Mouse (Mus musculus) limb, embryonic 12.5 days (tissue): Measurements from ENCODE around the gene Ahcy. TPM values are rescaled to one million over a fixed set of nuclear protein-coding genes. Genes with fewer than 3 reads are reported as not detected.

Experiments
- ATAC-seq: fragments of 200-750 bp; cut with Nextera tagmentation; 2 replicates; pipeline ENCODE4 v1.8.0; 2017; ENCODE audit warnings: low read depth, moderate TSS enrichment; ENCODE audit not compliant: insufficient number of reproducible peaks, insufficient read depth, low FRiP score, low TSS enrichment
- H3K27ac ChIP-seq: fragments of 300-500 bp; sonication (generic); 2 replicates; pipeline ENCODE4 v1.5.1; 2016; ENCODE audit warnings: mild to moderate bottlenecking, moderate library complexity
- H3K27me3 ChIP-seq: fragments of 300-500 bp; sonication (generic); 2 replicates; pipeline ENCODE4 v1.6.1; 2016; ENCODE audit warnings: mild to moderate bottlenecking, moderate library complexity
- H3K36me3 ChIP-seq: fragments of 300-500 bp; sonication (generic); 2 replicates; pipeline ENCODE4 v1.6.1; 2016; ENCODE audit warnings: mild to moderate bottlenecking, moderate library complexity
- H3K4me1 ChIP-seq: fragments of 300-500 bp; sonication (generic); replicated peaks from 2 replicates; pipeline ENCODE4 v1.6.1; 2016
- H3K4me2 ChIP-seq: fragments of 300-500 bp; sonication (generic); 2 replicates; pipeline ENCODE4 v1.6.1; 2016; ENCODE audit warnings: mild to moderate bottlenecking, moderate library complexity
- H3K4me3 ChIP-seq: fragments of 300-500 bp; sonication (generic); replicated peaks from 2 replicates; pipeline ENCODE4 v1.5.1; 2016; ENCODE audit warnings: mild to moderate bottlenecking
- H3K9ac ChIP-seq: fragments of 300-500 bp; sonication (generic); replicated peaks from 2 replicates; pipeline ENCODE4 v1.6.1; 2016; ENCODE audit warnings: mild to moderate bottlenecking, moderate library complexity
- H3K9me3 ChIP-seq: fragments of 300-500 bp; sonication (generic); 2 replicates; pipeline ENCODE4 v1.6.1; 2016; ENCODE audit warnings: mild to moderate bottlenecking, moderate library complexity
- WGBS: fragments of 180-500 bp; shearing (Covaris S2); methylation state at CpG from one replicate; pipeline ENCODE4 v1.1.7; 2016; 5-methylcytosine and 5-hydroxymethylcytosine counted together
- polyA plus RNA-seq: library from polyadenylated mRNA; unstranded; fragments of >200 nt; fragmentation: Nextera tagmentation; extraction: Ambion mirVana; gene quantifications from 2 replicates; pipeline ENCODE4 v1.2.1, GENCODE M21; 2016

Ahcy gene
- polyA plus RNA-seq, 1 experiment from 2014 or later, result 86.0 TPM

- Histone ChIP-seq H3K4me2 (no peak overlapping the region), H3K27ac (no peak overlapping the region), H3K27me3 (no peaks in the 10 kb centered on the region), H3K36me3 (no peaks in the 10 kb centered on the region), H3K9me3 (no peaks in the 10 kb centered on the region), H3K4me3 (no peak overlapping the region), H3K9ac (no peak overlapping the region), H3K4me1 (no peaks in the 10 kb centered on the region)
- WGBS, result 69% methylated on average over 13 of the region's 13 CpGs
- no peak for ATAC-seq
These were observed 16.8 kb upstream of the Ahcy start for GRCm38 (mm10) chr2:155090909-155091742.

DNA sequence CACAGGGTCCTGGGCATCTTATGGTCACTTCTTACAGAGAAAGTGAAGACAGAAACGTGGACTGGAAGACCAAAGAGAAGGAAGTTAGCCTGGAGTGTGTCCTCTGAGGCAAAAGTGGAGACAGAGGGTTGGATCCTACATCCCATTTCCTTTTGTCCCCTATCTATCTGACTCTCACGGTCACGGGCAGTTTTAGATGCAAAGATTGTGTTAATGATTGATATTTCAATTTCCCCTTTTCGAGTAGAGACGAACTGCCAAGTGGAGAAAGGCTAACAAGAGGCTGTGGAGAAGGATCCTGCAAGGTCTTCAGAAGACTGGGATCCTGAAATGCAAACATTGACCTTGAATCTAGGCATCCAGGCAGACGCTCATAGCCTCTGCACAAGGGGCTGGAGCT, 14.0 kb upstream of the Ahcy start:
- no peak overlapping the region for H3K4me3 ChIP-seq
- H3K36me3 ChIP-seq, result no peaks in the 10 kb centered on the region
- ATAC-seq, result no peak
- no peak overlapping the region for H3K4me2 ChIP-seq
- H3K9ac ChIP-seq, result no peak overlapping the region
- no peaks in the 10 kb centered on the region for H3K4me1 ChIP-seq
- 80% methylated on average over 6 of the region's 6 CpGs for WGBS
- no peak overlapping the region for H3K27ac ChIP-seq
- H3K9me3 ChIP-seq, result no peaks in the 10 kb centered on the region
- H3K27me3 ChIP-seq, result no peaks in the 10 kb centered on the region

DNA sequence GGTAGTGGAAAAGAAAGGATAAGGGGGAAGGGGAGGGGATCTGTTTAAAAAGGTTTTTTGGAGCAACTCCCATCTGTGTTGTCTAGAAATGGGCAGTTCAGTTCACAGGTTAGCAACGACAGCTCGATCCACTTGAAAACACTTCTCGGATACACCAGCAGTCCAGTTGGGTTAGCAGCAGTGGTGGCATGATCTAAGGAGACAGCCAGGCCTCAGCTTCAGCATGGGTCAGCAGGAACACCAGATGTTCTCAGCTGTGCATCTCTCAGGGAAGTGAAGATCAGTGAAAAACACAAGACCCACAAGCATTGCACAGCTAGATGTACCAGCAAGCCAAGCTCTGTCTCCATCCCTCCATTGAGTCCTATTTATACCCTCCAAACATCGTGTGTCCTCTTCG, 12.0 kb upstream of the Ahcy start:
- ATAC-seq, result no peak
- H3K9me3 ChIP-seq, result no peaks in the 10 kb centered on the region
- no peak overlapping the region for H3K4me3 ChIP-seq
- H3K4me2 ChIP-seq, result no peak overlapping the region
- H3K27me3 ChIP-seq, result no peaks in the 10 kb centered on the region
- H3K27ac ChIP-seq, result no peak overlapping the region
- H3K9ac ChIP-seq, result no peak overlapping the region
- H3K36me3 ChIP-seq, result no peaks in the 10 kb centered on the region
- WGBS, result 86% methylated on average over 5 of the region's 5 CpGs
- H3K4me1 ChIP-seq, result no peaks in the 10 kb centered on the region

- no peak overlapping the region for H3K4me2 ChIP-seq
- no peaks in the 10 kb centered on the region for H3K27me3 ChIP-seq
- no peaks in the 10 kb centered on the region for H3K4me1 ChIP-seq
- H3K36me3 ChIP-seq, result no peaks in the 10 kb centered on the region
- no peak overlapping the region for H3K27ac ChIP-seq
- WGBS, result 88% methylated on average over 5 of the region's 5 CpGs
- no peaks in the 10 kb centered on the region for H3K9me3 ChIP-seq
- no peak overlapping the region for H3K4me3 ChIP-seq
- no peak for ATAC-seq
- H3K9ac ChIP-seq, result no peak overlapping the region
These were observed 10.2 kb upstream of the Ahcy start for GRCm38 (mm10) chr2:155084546-155084945.

DNA sequence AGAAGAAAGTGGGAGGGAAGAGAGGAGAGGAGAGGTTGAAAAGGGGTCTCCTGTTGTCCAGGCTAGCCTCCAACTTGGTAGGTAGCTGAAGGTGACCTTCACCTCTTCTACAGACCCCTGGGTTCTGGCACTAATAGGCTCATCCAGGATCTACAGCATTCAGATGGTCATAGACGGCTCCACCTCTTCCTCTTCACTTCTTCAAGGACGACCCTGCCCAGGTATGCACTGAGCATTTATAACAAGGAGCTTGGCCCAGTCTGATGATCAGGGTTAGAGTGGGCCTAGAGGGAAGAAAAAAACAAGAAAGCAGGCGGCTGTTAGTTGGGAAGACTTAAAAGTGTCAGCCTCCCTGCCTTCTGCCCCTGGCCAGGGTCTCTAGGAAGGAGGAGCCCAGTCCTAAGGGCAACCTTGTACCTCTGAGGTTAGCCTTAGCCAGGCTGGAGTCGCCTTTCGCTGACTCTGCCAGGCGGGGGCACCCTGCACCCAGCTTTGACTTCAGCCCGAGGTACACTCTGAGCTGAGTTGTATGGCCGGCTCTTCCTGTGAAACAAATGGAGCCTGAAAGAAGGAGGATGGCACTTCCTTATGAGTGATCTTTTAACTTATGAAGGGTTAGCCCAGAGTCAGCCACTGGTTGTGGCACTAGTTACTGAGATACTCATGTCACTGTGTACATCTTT, 8.0 kb upstream of the Ahcy start:
- Histone ChIP-seq H3K9ac (no peak overlapping the region), H3K4me3 (no peak overlapping the region), H3K36me3 (no peaks in the 10 kb centered on the region), H3K4me1 (no peaks in the 10 kb centered on the region), H3K27me3 (no peaks in the 10 kb centered on the region), H3K9me3 (no peaks in the 10 kb centered on the region), H3K4me2 (no peak overlapping the region), H3K27ac (no peak overlapping the region)
- ATAC-seq, result peak; percentile 31; the same call in 1 of the 2 replicates
- 19% methylated on average over 8 of the region's 8 CpGs for WGBS

DNA sequence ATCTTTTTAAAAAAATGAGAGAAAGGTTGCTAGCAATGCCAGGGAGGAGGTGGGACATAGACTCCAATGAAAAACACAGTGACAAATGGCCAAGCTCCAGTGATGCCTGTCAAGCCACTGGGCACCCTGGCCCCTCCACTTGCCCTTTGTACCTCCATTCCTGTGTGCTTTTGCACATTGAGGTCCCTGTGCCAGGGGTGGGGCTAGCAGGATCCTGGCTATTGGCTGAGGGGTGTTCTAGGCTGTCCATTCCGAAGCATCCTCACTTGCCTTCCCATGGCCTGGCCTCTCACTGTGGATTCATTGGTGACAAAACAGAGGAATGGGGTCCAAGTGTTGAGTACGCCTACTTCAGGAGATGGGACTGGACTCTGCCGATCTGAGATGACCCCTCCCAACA, 6.8 kb upstream of the Ahcy start:
- H3K9me3 ChIP-seq, result no peaks in the 10 kb centered on the region
- no peak overlapping the region for H3K4me3 ChIP-seq
- H3K4me2 ChIP-seq, result no peak overlapping the region
- H3K27ac ChIP-seq, result no peak overlapping the region
- no peaks in the 10 kb centered on the region for H3K4me1 ChIP-seq
- no peak for ATAC-seq
- no peak overlapping the region for H3K9ac ChIP-seq
- no peaks in the 10 kb centered on the region for H3K27me3 ChIP-seq
- no peaks in the 10 kb centered on the region for H3K36me3 ChIP-seq
- 92% methylated on average over 3 of the region's 3 CpGs for WGBS

DNA sequence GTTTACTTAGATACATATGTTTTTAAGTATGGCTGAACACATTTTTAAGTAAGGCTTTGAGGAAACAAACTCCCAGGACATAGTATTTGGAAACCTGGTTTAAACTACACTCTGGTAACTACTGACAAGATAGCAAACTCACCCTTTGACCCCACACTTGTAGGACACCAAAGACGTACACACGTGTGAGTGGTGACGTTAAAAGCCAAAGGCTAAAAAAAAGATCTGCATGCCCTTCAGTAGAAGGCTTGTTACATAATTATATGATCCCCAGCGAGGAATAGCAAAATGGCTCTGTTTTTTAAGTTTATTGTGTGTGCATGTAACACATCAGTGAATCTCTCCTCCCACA, 5.9 kb upstream of the Ahcy start:
- 65% methylated on average over 4 of the region's 4 CpGs for WGBS
- Histone ChIP-seq H3K4me3 (no peak overlapping the region), H3K27ac (no peak overlapping the region), H3K9ac (no peak overlapping the region), H3K4me2 (no peak overlapping the region), H3K36me3 (no peaks in the 10 kb centered on the region), H3K27me3 (no peaks in the 10 kb centered on the region), H3K4me1 (peaks cover 2% of the 10 kb centered on the region), H3K9me3 (no peaks in the 10 kb centered on the region)
- no peak for ATAC-seq

DNA sequence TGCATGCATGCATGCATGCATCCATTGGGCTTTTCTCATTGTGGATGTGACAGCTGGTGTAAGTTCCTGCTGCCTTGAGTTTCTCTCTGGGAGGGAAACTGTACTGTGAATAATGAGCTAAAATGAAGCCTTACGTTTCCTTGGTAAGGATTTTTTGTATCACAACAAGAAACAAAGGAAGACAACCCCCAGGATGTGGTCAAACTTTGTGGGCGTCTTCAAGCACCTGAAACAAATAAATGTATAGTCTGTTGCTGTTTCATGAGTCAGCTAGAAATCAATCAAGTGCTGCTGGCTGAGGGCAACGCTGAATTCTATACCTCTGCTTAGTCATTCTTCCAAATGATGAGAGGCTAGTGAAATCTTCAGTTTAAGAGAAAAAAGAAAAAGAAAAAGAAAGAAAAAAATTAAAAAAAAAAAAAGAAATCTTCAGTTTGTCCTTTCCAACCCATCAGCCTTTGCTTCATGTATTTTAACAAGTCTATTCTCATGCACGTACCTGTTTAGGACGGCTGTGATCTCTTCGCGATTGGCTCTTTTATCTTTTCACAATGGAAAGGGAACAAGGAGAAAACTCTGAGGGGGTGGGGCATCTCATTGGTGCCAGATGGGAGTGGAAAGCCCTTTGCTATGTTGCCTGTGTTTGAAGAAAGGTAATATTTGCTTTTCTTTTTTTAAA, 5.3 kb upstream of the Ahcy start:
- Histone ChIP-seq H3K4me3 (no peak overlapping the region), H3K27ac (no peak overlapping the region), H3K27me3 (no peaks in the 10 kb centered on the region), H3K9ac (no peak overlapping the region), H3K4me1 (peaks cover 7% of the 10 kb centered on the region), H3K4me2 (no peak overlapping the region), H3K9me3 (no peaks in the 10 kb centered on the region), H3K36me3 (no peaks in the 10 kb centered on the region)
- ATAC-seq, result no peak
- WGBS, result 41% methylated on average over 7 of the region's 7 CpGs

GRCm38 (mm10) chr2:155075649-155076048, 1.4 kb upstream of the Ahcy start:
- Histone ChIP-seq H3K4me2 (no peak overlapping the region), H3K27me3 (no peaks in the 10 kb centered on the region), H3K4me3 (no peak overlapping the region), H3K4me1 (peaks cover 26% of the 10 kb centered on the region), H3K36me3 (no peaks in the 10 kb centered on the region), H3K9ac (no peak overlapping the region), H3K27ac (no peak overlapping the region), H3K9me3 (no peaks in the 10 kb centered on the region)
- ATAC-seq, result no peak
- 80% methylated on average over 6 of the region's 6 CpGs for WGBS

- Histone ChIP-seq H3K27ac (peak overlapping the region; percentile 88), H3K27me3 (no peaks in the 10 kb centered on the region), H3K4me1 (peaks cover 26% of the 10 kb centered on the region), H3K36me3 (no peaks in the 10 kb centered on the region), H3K9me3 (no peaks in the 10 kb centered on the region), H3K4me2 (peak overlapping the region; percentile 70), H3K4me3 (peak overlapping the region; percentile 69), H3K9ac (peak overlapping the region; percentile 82)
- 9% methylated on average over 12 of the region's 12 CpGs for WGBS
- ATAC-seq, result peak; percentile 28; the same call in 1 of the 2 replicates
These were observed 551 bp upstream of the Ahcy start for GRCm38 (mm10) chr2:155074766-155075330.

- Histone ChIP-seq H3K4me3 (peak overlapping the region; percentile 69), H3K36me3 (peaks cover 3% of the 10 kb centered on the region), H3K9ac (peak overlapping the region; percentile 82), H3K4me1 (peaks cover 26% of the 10 kb centered on the region), H3K4me2 (peak overlapping the region; percentile 70), H3K27me3 (no peaks in the 10 kb centered on the region), H3K9me3 (no peaks in the 10 kb centered on the region), H3K27ac (peak overlapping the region; percentile 88; the same call in 1 of the 2 replicates)
- ATAC-seq, result no peak
- WGBS, result 15% methylated on average over 3 of the region's 3 CpGs
These were observed 950 bp downstream of the Ahcy start for GRCm38 (mm10) chr2:155073347-155073746.
